In genomic region chr1:63953229-63953883, GRCm38 (mm10) we compare ENCODE assay signal across 8 mouse cellular contexts.
DNase-seq lines count a peak whose midpoint lies in the region; ATAC-seq and TF ChIP-seq lines count a peak whose summit lies in the region.

No protein-coding gene starts in this region.

- WGBS in intestine, postnatal 0 days, result 57% methylated on average over 18 of the region's 18 CpGs
- 52% methylated on average over 18 of the region's 18 CpGs for WGBS in midbrain, embryonic 15.5 days
- 57% methylated on average over 17 of the region's 18 CpGs for WGBS in stomach, embryonic 16.5 days

- no peak overlapping the region for H3K4me3 ChIP-seq in intestine, postnatal 0 days (ENCODE audit: low read depth, low read length)
- no peak overlapping the region for H3K4me3 ChIP-seq in midbrain, embryonic 15.5 days
- H3K4me3 ChIP-seq in stomach, embryonic 16.5 days (replicated peaks; ENCODE audit: low read length), result no peak overlapping the region

- H3K4me1 ChIP-seq in intestine, postnatal 0 days (replicated peaks; ENCODE audit: control insufficient read depth, insufficient read depth, low read length), result no peaks in the 10 kb centered on the region
- H3K4me1 ChIP-seq in midbrain, embryonic 15.5 days, result peaks cover 12% of the 10 kb centered on the region; the same call in 1 of the 2 replicates
- no peaks in the 10 kb centered on the region for H3K4me1 ChIP-seq in stomach, embryonic 16.5 days (ENCODE audit: control insufficient read depth, insufficient read depth, low read length)

- H3K27ac ChIP-seq in intestine, postnatal 0 days (ENCODE audit: low read depth, low read length), result no peak overlapping the region
- H3K27ac ChIP-seq in midbrain, embryonic 15.5 days, result no peak overlapping the region
- no peak overlapping the region for H3K27ac ChIP-seq in stomach, embryonic 16.5 days (ENCODE audit: low read length)

- H3K9ac ChIP-seq in intestine, postnatal 0 days (ENCODE audit: low read depth, low read length), result no peak overlapping the region
- no peak overlapping the region for H3K9ac ChIP-seq in midbrain, embryonic 15.5 days
- no peak overlapping the region for H3K9ac ChIP-seq in stomach, embryonic 16.5 days (ENCODE audit: low read length)

- TF ChIP-seq CTCF in intestine, postnatal 0 days (IDR thresholded peaks at IDR 0.05; ENCODE audit: low read depth), result peak; percentile 83

- peak; percentile 49 for DNase-seq in embryo, embryonic 10 days (ENCODE audit: low spot score)
- no peak for DNase-seq in embryo, embryonic 9.5 days (ENCODE audit: extremely low spot score)
- DNase-seq in cerebellum, postnatal 14 days, result peak; percentile 70 to 75
- peak; percentile 46 for DNase-seq in gastrocnemius, postnatal 14 days
- peak; percentile 65 to 68 for DNase-seq in left cerebral cortex, postnatal 25 days (ENCODE audit: low spot score in 2 of 2)

- H3K9me3 ChIP-seq in intestine, postnatal 0 days (ENCODE audit: control insufficient read depth), result no peaks in the 10 kb centered on the region
- no peaks in the 10 kb centered on the region for H3K9me3 ChIP-seq in midbrain, embryonic 15.5 days
- no peaks in the 10 kb centered on the region for H3K9me3 ChIP-seq in stomach, embryonic 16.5 days (replicated peaks; ENCODE audit: control insufficient read depth, low read length)

- ATAC-seq in intestine, postnatal 0 days, result 0 out of 2 replicates have a peak, but pooled peaks have one; percentile 45
- peak; percentile 91 for ATAC-seq in midbrain, embryonic 15.5 days (replicated peaks)
- peak; percentile 47; the same call in 1 of the 2 replicates for ATAC-seq in stomach, embryonic 16.5 days (ENCODE audit: insufficient read depth, low FRiP score)

- no peaks in the 10 kb centered on the region for H3K36me3 ChIP-seq in intestine, postnatal 0 days (ENCODE audit: control insufficient read depth, insufficient read depth)
- no peaks in the 10 kb centered on the region for H3K36me3 ChIP-seq in midbrain, embryonic 15.5 days (replicated peaks)
- no peaks in the 10 kb centered on the region for H3K36me3 ChIP-seq in stomach, embryonic 16.5 days (ENCODE audit: control insufficient read depth, insufficient read depth, low read length)

- H3K4me2 ChIP-seq in intestine, postnatal 0 days (replicated peaks; ENCODE audit: low read depth), result 0 out of 2 replicates have a peak overlapping the region, but pooled peaks have one; percentile 21
- 0 out of 2 replicates have a peak overlapping the region, but pooled peaks have one; percentile 18 for H3K4me2 ChIP-seq in midbrain, embryonic 15.5 days
- H3K4me2 ChIP-seq in stomach, embryonic 16.5 days (ENCODE audit: low read depth, low read length), result no peak overlapping the region

- no peaks in the 10 kb centered on the region for H3K27me3 ChIP-seq in intestine, postnatal 0 days (replicated peaks; ENCODE audit: control insufficient read depth, insufficient read depth, low read length)
- no peaks in the 10 kb centered on the region for H3K27me3 ChIP-seq in midbrain, embryonic 15.5 days (replicated peaks)
- H3K27me3 ChIP-seq in stomach, embryonic 16.5 days (ENCODE audit: control insufficient read depth, insufficient read depth, low read length), result no peaks in the 10 kb centered on the region

- intact Hi-C loops in gastrocnemius, postnatal 14 days (cut with DNase I; ENCODE audit: low total_unique reads), result loop anchor here (2.0 to 10.0 kb wide), 2 partner anchors 289 to 493 kb away; no protein-coding TSS in a partner anchor
- intact Hi-C loops in left cerebral cortex, postnatal 25 days (cut with DNase I), result loop anchor here (1.0 to 10.0 kb wide), 5 partner anchors 169 to 493 kb away; partner anchors contain the start of gene Klf7
